Mouse (Mus musculus): ENCODE measurements around the gene Ttll11.

The Ttll11 gene

GRCm38 (mm10) chr2:35852971-35853370, 126.7 kb downstream of the Ttll11 start:
- DNase-seq (ENCODE audit: low spot score), result no peak

DNA sequence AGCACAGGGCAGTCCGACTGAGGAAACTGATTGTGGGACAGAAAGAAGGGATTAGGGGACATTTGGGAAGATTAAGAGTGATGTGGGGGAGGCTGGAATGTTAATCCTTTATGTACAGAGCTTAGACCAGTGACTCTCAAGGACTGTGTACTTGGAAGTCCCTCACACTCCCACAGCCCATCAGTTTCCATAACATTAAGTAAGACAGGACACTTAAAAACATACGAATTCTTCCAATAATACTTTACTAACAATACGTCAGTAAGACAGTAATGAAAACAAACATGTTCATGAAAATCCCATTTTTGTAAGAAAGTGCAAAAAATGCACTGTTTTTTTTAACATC, 127.6 kb downstream of the Ttll11 start:
- DNase-seq (ENCODE audit: low spot score), result no peak

DNA sequence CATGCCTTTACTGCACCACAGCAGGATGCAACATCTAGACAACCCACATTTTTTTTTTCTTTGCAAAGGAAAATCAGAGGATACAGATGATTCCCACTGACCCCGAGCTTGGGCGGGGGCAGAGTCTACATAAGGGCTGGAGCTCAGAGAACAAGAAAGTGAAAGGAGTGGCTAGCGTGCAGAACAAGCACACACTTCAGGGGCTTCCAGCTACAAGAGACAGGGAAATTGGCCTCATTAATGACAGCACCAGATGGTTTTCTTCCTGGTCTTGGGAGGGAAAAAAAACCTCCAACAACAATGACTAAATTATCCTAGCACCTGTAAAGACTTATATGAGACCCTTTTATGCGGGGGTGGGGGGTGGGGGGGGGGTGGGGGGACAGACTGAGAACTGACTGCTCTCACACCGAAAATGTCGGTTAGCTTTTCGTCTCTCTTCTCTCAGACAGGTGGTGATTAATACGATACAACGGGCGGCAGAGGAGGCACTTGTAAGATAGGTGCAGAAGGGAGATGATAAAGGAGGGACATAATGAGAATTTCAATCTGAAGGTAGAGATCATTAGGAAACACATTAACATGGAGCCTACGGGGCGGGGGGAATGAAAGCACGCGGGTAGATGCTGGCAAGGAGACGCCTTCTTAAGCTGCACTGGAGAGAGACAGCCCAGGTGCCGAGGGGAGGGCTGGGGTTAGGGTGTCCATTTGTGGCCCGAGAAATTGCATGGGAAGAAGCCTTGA, 128.1 kb downstream of the Ttll11 start:
- DNase-seq (ENCODE audit: low spot score), result no peak

GRCm38 (mm10) chr2:35849632-35850230, 130.0 kb downstream of the Ttll11 start:
- DNase-seq (ENCODE audit: low spot score), result no peak

DNA sequence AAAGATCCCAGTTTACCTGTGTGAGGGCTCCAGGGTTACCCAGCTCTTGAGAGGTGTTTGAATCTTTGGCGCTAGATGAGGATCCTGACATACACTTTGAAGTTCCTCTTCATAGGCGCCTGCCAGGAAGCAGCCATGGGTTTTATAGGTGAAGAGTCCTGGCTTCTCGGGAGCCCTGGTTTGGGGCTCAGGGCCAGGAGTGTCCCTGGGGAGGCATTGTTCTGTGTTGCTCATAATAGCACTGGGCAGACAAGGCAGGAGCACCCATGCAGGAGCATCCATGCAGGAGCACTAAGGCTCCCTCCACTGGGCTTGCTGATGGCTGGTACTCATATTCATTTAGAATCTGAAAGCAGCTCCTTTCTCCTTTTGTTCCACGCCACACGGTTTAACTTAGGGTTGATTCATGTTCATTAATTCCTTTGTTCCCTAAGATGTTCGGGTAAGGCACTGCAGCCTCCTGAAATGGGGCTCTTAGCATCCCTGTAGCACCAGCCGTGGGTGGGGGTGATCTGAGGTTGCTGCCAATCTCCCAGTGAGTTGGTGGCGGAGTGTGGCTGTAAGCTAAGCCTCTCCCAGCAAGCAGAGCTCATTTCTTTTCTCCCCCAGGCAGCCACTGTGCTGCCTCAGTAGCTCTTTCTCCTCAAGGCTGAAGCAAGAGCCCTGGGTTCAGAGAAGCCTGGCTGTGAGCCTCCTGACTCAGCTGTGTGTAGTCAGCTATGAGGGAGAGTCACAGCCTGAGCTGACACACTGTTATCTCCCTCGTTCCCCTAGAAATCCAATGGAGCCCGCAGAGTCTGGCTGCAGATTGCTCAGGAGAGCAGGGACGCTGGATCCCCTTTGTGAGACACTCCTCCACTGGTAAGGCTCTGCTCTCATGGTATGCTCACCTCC, 133.9 kb downstream of the Ttll11 start:
- no peak for DNase-seq (ENCODE audit: low spot score)

- DNase-seq (ENCODE audit: low spot score), result no peak
Measured at GRCm38 (mm10) chr2:35843896-35844690, 135.6 kb downstream of the Ttll11 start.

- DNase-seq (ENCODE audit: low spot score), result no peak
Measured at GRCm38 (mm10) chr2:35842780-35843474, 136.8 kb downstream of the Ttll11 start.

- DNase-seq (ENCODE audit: low spot score), result no peak
Measured at GRCm38 (mm10) chr2:35841841-35842420, 137.8 kb downstream of the Ttll11 start.

DNA sequence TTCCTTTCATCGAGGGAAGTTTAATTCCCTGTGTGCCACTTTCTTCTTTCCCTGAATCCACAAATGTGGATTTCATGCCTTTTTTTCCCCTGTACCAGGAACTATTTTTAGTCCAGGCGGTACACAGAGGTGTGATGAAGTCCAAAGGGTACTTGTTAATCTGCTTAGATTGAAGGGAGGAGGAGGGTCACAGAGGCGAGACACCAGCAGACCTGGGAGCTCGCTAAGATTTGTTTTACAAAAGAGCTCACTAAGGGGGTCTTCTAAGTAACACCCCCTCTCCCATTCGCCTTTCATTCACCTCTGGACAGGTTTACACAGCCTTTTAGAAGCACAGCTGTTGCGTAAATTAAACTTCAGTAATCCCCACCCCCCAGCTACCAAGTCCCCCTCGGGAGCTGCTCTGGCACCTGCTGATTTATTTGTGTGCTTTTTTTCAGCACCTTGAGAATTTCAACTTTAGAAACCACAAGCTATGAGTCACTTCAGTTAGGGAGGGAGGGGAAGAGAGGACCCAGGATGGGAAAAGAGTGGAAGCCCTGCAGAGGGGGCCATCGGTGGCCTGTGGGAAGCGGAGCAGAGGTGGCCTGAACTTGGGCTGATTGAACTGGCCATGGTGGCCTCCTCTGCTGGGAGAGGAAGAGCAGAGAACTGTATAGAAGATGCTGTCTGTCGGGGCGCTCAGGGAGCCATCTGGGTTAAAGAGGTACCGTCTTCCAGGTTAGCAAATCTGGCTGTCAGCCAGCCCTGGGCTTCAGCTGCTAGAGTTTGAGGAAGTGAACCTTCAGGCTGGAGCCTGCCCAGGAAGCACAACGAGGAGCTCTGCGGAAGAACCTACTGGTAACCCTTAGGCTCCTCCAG, 138.5 kb downstream of the Ttll11 start:
- no peak for DNase-seq (ENCODE audit: low spot score)

- no peak for DNase-seq (ENCODE audit: low spot score)
Measured at GRCm38 (mm10) chr2:35838751-35839479, 140.8 kb downstream of the Ttll11 start.

DNA sequence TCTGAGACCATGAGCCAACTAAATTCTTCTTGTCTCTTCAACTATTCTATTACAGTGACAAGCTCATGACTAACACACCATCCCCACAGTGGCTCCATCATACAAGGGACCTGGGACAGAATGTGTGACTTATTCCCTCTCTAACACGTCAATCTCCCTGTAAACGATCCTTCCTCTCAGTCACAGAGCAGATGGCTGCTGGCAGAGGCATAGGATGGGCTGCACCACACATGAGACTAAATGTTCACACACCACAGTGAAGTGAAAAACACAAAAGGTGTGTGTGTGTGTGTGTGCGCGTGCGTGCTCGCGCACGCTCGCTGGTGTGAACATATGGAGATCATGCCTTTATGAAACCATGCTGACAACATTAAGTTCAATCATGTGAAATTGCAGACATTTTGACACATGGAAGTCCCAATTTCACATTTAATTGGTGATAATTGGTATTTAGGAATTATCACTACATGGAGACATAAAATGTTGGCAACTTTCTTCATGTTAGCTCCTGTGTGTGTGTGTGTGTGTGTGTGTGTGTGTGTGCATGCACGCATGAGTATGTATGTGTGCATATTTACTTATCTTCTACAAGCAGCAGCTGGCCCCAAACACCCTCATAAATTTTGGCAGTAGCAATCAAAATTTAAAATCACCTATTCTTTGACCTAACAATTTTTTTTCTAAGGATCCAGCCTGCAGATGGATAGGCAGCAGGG, 145.4 kb downstream of the Ttll11 start:
- DNase-seq (ENCODE audit: low spot score), result no peak

DNA sequence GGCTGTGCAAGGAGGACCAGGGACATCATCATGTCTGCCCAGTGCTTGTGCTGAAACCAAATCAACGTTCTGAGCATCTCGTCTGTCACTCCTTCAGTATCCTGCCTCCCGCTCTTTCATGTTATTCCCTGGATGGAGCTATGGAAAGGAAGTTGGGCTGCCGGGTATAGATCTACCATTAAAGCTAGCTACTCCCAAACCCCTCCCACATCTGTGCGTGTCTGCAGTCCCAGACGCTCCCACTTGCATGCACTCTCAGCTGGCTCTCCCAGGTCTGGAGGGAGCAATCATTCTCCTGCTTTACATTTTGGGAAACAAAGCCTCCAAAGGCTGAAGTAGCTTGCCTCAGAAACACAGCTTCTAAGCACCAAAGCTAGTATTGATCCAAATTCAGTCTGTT, 146.2 kb downstream of the Ttll11 start:
- DNase-seq (ENCODE audit: low spot score), result no peak

DNA sequence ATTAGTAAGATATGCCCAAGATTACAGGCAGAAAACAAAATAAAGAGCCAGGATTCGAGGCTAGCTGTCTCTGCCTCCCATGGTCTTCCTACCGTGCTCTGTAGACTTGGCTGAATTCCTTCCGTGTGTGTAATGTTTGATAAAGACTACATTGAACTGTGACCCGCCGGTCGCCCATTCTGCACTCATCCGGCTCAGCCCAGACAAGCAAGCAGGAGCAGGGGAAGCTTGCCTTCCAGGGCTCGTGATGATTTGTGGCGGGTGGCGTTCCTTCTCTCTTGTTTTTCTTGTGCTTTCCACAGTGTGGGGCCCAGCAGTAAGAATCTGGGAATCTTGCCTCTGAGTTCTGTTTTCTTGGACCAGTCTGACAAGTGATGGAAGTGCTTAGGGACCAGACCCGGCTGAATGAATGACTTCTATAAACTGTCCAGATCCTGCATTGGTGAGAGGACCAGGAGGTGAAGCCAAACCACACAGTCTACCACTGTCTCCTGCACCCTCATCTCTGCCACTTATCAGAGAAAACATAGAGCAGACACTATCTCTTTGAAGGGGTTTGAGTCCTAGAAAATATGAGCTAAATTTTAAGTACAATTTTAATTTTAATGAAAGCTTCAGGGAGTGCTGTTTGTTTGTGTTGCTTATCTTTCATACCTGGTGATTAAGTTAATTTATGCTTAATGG, 146.8 kb downstream of the Ttll11 start:
- no peak for DNase-seq (ENCODE audit: low spot score)

DNA sequence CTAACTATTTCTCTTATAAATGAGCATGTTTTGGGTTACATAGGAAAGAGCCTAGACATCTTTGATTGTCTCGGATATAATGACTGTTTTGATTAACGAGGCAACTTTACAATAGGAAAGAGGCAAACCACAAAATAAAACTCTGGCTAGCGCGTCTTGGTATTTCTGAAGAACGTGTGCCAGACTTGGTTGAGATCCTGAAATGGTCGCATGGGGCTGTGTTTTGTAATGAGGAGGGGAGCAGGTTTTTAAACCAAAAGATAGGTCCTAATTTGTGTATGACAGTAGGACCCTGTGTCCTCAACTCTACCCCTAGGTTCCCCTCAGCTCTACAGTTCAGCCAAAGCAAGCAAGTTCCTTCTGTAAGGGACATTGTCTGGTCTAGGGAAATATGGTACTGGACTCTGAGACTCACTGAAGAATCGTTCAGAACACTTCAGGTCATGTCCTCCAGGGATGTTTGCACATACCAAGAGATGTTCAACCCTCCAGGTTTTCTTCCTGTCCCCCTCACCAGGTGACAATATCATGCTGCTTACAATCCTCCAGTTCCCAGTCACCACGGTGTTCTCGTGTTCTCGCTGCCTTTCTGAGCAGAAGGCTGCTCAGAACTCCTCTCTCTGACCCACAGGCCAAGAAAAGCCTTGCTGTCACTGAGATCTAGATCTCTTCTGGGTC, 147.7 kb downstream of the Ttll11 start:
- DNase-seq (ENCODE audit: low spot score), result no peak

DNA sequence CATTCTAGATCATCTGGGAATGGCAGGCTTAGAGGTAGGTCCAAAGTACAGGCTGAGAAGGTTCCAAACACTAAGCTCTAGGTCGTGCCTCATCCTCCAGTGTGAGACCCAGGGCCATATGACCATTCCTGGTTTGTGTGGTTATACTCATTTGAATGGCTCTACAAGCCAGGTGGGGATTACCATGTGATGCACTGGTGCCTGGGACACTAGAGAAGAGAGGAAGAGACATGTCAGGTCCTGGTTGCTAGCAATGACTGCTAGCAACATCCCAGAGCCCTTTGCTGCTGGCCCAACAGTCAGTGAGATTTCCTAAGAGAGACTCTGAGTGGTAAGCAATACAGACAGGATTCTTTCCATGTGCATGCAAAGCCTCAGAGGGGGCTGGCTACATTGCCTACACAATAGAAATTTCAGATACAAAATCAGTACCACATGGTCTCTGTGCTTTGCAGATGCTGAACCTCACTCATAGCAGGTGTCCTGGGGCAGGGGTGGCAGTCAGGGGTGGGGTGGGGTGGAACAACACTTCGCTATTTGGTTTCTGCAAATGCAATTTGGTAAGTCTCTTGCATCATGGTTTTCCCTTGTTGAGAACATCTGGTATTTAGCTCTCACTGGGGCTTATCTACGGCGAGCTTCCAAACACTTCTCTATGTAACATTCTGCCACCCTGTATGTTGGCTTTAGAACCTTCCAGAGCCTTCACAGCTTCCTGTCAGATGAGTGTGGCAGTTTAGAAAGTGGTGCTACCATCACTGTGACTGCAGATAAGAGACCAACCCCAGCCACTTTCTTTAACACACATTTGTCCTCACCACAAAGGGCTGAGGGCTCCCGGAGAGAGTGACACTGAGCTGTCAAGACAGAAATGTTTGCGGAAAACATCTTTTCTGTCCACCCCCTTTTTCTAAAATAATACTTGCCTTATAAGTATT, 148.5 kb downstream of the Ttll11 start:
- DNase-seq (ENCODE audit: low spot score), result no peak

DNA sequence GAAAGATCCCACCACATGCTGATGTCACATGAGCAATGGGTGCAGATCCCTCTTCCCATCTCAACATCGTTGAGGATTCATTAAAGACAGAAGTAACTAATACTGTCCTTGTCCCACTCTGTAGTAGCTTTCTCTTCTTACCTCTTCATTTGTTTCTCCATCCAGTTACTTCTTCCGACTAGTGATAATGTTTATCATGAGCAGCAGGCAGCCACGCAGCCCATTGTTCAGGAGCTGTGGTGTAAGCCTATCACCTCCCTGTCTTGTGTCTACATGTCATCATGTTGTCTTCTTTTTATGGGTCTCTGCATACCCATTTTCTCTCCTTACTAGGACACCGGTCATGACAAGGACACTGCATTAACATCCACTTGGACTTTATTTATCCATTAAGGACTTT, 150.6 kb downstream of the Ttll11 start:
- DNase-seq (ENCODE audit: low spot score), result no peak

GRCm38 (mm10) chr2:35827886-35828285, 151.8 kb downstream of the Ttll11 start:
- DNase-seq (ENCODE audit: low spot score), result no peak
